Mouse (Mus musculus) testis, postnatal 14 days (tissue): ENCODE data around the gene Hspg2.

Experiments used
- DNase-seq: peaks from one replicate; pipeline ENCODE4 v3.0.0; 2021; ENCODE audit warnings: low spot score

The Hspg2 gene

GRCm38 (mm10) chr4:137461217-137461616 is 7.4 kb upstream of the Hspg2 start:
- DNase-seq = no peak

- DNase-seq = no peak
Observed at GRCm38 (mm10) chr4:137461981-137462690, 6.4 kb upstream of the Hspg2 start.

DNA sequence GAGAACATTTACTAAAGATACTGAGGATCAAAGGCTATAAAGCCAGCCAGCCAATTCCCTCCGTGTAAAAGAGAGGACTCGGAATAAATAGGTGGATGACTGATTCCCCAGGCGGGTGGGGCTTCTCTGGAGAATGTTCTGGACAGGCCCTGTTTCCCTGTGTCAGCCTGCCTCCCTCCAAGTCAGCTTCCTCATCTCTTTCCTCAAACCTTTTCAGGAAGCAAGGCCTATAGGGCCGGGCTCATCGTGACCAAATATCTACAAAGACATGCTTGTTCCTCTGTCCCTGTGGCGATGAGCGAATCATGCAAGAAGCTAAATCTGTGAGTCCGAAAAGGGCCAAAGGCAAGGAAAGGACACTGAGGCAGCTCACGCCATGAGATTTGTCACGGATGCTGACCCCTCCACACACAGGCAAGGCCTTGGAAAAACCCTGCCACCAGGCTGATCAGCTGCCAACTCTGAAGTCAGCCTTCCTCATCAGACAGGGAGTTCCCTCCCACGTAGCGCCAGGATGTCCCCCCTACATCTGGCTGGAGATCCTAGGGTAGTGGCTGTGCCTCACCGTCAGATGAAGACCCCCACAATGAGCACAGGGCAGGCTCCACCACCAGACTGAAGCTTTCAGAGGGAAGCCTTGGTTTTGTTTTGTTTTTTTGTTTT is 3.3 kb upstream of the Hspg2 start:
- no peak for DNase-seq

DNA sequence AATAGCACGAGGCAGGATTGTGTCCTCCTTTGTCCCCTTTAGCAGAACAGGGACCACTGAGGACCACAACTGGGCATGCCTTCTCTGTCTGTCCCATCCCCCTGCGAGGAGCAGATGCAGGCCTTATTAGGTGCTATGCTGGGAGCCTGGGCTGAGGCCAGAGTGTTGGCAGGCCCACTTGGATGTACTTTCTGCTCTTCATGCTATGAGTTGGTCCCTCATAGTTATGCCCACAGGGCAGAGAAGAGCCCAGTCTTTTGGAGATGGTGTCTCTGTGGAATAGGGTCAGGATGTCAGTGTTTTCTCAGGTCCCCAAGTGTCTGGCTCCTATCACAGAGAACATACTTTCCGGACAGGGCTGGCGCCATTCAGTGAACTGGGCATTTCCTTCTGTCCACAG is 1.6 kb upstream of the Hspg2 start:
- no peak for DNase-seq

DNA sequence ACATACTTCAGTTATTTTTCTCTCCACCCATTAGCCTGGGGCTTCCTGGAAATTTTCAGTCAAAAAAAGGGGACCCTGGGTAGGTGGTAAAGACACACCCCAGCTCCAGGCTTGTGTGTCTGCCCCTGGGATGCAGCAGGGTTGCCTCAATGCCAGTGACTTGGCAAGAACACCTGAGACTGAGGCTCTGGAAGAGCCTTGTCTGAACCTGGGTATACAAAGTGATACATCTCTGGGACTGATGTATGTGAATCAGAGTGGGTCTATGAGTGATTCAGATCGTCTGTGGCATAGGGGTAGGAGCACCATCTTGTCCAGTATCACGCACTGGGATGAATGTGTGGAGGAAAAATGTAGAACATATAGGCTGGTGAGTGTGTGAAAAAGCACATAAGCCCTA is 1.0 kb upstream of the Hspg2 start:
- no peak for DNase-seq

GRCm38 (mm10) chr4:137469081-137469844 is 694 bp downstream of the Hspg2 start:
- DNase-seq = peak; percentile 38

DNA sequence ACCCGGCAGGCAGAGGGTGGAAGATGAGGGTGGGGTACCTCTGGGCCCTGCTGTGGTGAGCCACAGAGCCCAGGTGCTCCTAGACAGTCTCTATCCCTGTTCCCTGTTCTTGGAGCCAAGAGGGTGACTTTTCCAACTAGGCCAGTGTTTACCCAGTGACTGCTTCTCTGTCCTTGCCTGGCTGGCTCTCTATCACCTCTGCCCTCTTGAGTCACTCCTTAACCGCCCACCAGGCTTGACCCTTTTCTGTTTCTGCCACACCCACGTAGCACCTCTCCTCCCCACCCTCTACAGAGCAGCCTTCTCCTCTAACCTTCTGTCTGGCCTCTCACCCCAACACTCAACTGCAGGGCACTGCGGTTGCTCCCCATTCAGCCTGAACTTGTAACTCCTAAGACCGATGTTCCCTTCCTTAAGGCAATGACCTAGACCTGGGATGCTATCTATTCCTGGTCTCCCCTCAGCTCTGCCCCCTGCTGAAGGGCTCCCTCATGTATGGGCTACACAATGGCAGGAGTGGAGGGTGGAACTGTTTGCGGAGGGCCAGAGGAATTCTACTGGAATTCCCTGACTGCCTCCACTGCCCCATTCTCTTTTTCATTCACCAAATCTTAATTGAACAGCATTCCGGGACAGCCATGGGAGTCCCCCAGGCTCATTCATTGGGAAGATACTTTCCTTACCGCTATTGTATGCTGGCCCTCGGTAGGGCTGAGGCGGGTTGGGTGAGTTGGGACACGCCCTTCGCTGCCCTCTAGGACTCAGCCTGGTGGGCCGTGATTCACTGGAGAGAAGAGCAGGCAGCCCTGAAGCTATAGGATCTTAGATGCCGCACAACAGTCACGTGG is 1.5 kb downstream of the Hspg2 start:
- DNase-seq = no peak

DNA sequence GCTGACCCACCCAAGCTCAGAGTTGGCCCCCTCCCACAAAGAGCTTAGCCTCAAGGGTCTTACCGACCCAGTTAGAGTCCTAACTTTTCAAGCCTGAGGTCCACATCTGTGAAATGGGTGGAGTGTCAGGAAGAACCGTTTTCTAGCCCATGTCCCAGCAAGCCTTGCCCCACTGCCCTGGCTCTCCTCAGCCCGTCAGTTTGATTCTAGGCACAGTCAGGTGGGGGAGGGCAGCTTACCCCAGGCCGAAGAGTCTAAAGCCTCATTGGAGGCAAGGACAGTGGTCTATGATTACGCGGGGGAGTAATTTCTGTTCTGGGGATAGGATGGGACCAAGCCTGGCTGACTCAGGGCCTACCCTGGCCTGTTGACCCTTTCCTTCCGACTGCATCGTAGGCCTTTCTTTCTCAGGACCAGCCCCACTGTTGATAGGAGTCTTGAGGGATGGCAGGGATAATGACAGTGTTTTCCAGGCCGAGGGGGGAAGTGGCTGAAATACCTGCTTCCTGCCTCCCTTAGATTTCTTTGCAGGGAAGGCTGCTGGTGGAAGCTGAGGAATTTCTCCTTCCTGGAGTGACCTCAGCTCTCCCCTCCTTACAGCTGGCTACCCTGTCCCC is 2.2 kb downstream of the Hspg2 start:
- no peak for DNase-seq

DNA sequence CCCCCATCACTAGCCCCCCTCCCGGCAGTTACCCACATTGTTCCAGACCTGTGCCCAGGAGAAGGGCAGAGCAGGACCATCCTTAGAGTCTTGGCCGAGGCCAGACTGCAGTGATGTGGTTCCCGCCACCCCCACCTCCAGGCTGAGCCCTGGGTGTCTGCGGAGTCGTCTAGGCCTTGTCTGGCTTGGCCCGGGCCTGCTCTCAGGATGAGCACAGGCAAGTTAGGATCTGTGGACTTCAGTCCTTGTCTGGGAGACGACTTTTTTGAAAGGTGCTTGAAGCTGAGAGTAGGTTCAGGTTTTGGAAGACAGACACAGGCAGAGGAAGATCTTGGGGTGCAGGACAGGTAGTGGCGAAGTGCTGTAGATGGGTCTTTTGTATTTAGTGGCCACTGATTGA is 2.8 kb downstream of the Hspg2 start:
- DNase-seq = no peak

GRCm38 (mm10) chr4:137473240-137473639 is 4.7 kb downstream of the Hspg2 start:
- DNase-seq = no peak

GRCm38 (mm10) chr4:137473701-137474388 is 5.3 kb downstream of the Hspg2 start:
- DNase-seq = peak; percentile 39

DNA sequence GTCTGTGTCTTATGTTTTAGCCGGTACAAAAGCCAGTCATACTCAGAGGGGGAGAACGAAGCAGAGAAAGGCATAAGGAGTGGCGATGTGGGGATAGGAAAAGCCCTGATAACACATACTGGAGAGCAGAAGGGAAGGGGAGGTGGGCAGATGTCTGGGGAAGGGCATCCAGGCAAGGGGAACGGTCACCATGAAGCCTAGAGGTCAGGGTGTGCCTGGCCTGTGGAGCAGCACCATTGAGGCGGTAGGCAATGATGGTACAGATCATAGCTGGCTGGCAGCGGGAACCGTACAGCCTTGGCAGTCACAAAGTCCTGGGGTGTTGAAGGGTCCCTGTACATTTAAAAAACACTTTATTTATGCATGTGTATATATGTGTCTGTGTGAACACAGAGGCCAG is 6.1 kb downstream of the Hspg2 start:
- no peak for DNase-seq

DNA sequence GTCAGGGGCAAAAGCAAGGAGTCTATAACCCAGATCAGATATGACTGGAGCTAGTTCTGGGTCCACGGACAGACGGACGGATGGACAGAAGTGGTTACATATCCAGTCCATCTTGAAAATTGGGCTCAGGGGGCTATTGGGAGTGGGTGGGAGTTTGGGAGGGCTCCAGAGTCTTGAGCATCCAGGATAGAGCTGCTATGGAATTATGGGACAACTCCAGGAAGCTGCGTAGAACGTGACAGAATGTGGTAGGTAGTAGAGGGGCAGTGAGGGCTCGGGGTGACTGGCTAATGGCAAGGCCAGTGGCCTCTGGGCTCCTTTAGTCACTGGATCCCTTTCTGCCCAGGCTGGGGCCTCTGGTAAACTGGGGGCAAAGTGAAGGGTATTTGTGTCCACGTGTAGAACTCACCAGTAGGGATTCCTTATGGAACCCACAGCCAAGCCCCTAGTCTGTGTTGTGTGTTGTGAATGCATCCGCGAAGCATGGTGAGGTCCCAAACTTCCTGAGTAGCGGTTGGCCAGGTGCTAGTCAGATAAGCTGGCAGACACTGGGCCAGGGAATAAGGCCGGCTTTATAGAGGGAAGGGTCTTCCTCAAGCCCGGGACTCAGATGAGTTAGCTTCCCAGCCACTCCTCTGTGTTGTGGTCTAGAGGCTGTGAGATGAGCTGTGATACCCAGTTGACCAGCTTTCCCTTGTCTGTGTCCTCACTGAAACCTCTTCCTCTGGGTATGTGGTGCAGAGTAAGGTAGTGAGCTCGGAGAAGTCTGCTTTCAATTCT is 6.9 kb downstream of the Hspg2 start:
- no peak for DNase-seq

DNA sequence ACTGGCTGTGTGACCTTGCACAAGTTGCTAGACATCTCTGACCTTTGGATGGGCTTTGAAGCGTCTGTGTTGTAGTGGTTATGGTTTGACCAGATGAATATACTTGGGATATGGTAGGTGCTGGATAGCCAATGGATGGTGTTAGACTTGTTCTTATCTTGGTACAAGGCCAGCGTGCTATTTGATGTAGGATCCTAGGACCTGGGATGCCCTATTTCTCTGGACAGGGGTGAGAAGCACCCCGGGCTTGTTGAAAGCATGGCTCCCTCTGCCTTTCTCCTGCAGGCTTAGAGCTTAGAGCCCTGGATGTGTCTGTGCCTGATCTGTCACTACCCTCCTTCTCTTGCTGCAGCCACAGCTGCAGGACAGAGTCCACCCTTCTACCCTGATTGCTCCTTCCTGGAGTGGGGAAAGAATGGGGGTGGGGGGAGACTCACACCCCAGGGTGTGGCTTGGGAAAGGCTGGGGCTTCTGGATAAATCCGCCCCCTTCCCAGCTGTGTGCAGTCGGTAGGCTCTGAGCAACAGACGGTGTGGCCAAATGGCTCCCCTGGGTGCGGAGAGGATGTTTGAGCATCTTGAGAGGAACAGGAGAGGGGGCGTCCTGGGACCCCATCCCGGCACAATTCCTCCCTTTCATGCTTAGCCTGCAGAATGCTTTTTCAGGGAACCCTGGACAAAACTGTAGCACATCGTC is 7.6 kb downstream of the Hspg2 start:
- DNase-seq = peak; percentile 68

- DNase-seq = peak; percentile 35
Observed at GRCm38 (mm10) chr4:137476761-137477237, 8.2 kb downstream of the Hspg2 start.

DNA sequence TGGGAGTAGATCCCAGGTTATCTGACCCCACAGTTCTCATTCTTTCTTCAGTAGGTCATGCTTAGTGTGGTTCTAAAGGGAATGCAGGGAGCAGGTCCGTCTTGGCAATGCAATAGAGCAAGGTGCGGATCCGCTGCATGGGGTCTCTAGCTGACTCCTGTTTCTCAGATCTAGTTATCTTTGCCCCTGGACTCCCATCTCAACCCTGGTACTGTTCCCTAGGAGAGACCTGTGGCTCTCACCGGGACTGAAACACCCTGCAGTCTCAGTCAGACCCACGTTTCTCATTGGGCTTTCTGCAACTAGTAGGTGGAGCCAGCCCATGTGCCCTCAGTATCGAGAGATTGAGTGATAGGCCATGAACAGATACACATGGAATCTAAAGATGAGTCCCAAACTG is 9.0 kb downstream of the Hspg2 start:
- no peak for DNase-seq

- DNase-seq = no peak
Observed at GRCm38 (mm10) chr4:137478306-137478705, 9.7 kb downstream of the Hspg2 start.

DNA sequence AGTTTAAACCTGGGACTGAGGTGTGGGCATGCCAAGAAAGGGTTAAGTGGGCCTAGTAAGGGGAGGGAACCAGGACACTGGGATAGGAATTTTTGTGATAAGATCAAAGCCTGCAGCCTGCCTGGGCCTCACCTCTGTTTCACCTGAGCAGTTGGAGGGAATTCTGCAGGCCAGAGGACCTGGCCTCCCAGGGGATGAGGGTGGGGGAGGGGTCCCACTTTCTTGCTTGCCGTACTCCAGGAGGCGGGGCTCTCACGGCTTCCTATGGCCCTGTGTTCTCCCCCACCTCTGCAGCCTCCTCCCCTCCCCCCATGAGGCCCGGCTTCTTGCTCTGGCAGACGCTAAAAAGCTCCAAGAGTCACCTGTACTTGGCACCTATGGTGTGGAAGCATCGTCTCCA is 11.2 kb downstream of the Hspg2 start:
- DNase-seq = no peak

GRCm38 (mm10) chr4:137480191-137480992 is 11.8 kb downstream of the Hspg2 start:
- no peak for DNase-seq
